Mouse (Mus musculus): Measurements from ENCODE around the gene Syf2.

DNA sequence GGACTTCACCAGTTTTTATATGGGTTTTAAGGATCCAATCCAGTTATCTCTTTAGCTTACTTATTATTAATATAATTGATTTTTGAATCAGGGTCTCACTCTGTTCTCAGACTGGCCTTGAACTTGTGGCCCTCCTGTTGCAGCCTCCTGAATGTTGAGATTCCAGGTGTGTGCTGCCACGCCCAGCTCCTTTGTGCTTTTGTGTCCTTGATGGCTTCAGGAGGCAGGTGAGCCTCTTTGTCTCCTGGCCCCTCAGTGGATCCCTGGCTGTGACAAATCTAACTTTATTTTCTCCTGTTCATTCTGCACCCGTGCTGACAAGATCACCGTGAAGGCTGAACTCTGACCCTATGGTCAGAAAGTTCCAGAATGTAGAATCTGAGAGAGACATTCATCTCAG is 56.3 kb downstream of the Syf2 start:
- no peak for TF ChIP-seq CTCF (IDR thresholded peaks at IDR 0.05; ENCODE audit: control insufficient read depth, insufficient read depth, low read length)
- no peak for TF ChIP-seq POLR2A (IDR thresholded peaks at IDR 0.05; ENCODE audit: borderline replicate concordance, control insufficient read depth, low read depth, low read length)

Data from bone marrow, adult 2 months (tissue).